Mouse (Mus musculus) limb, embryonic 14.5 days (tissue): ENCODE measurements at regions not wholly inside any gene's neighbourhood (a gene's known extent, or its start where the extent isn't known, plus 50 kb on each side); places are given as distances from the start of the nearest gene placed in this dataset.

Source experiments
- ATAC-seq: fragments of 200-750 bp; cut with Nextera tagmentation; 2 replicates; pipeline ENCODE4 v1.8.0; 2017; ENCODE audit warnings: low read depth, moderate number of reproducible peaks, moderate TSS enrichment; ENCODE audit not compliant: low FRiP score
- DNase-seq: peaks from one replicate; pipeline ENCODE4 v3.0.0-alpha.2; 2015; ENCODE audit warnings: low spot score
- H3K27ac ChIP-seq: fragments of 300-500 bp; sonication (generic); replicated peaks from 2 replicates; pipeline ENCODE4 v1.5.1; 2014; ENCODE audit warnings: low read depth, mild to moderate bottlenecking, low read length, moderate library complexity, mixed read lengths
- H3K27me3 ChIP-seq: fragments of 300-500 bp; sonication (generic); 2 replicates; pipeline ENCODE4 v1.6.1; 2014; ENCODE audit warnings: low read length, mixed read lengths; ENCODE audit not compliant: control insufficient read depth, insufficient read depth
- H3K36me3 ChIP-seq: fragments of 300-500 bp; sonication (generic); 2 replicates; pipeline ENCODE4 v1.6.1; 2014; ENCODE audit warnings: mild to moderate bottlenecking, low read length, moderate library complexity, mixed read lengths; ENCODE audit not compliant: control insufficient read depth, insufficient read depth
- H3K4me1 ChIP-seq: fragments of 300-500 bp; sonication (generic); 2 replicates; pipeline ENCODE4 v1.6.1; 2014; ENCODE audit warnings: antibody characterized with exemption, low read length, mixed read lengths; ENCODE audit not compliant: control insufficient read depth, insufficient read depth
- H3K4me2 ChIP-seq: fragments of 300-500 bp; sonication (generic); replicated peaks from 2 replicates; pipeline ENCODE4 v1.6.1; 2014; ENCODE audit warnings: low read depth, mild to moderate bottlenecking, low read length, moderate library complexity; ENCODE audit not compliant: severe bottlenecking
- H3K4me3 ChIP-seq: fragments of 300-500 bp; sonication (generic); replicated peaks from 2 replicates; pipeline ENCODE4 v1.5.1; 2014; ENCODE audit warnings: low read length
- H3K9ac ChIP-seq: fragments of 300-500 bp; sonication (generic); 2 replicates; pipeline ENCODE4 v1.6.1; 2014; ENCODE audit warnings: mild to moderate bottlenecking, low read depth, low read length, moderate library complexity; ENCODE audit not compliant: severe bottlenecking
- H3K9me3 ChIP-seq: fragments of 300-500 bp; sonication (generic); 2 replicates; pipeline ENCODE4 v1.6.1; 2016; ENCODE audit warnings: low read length; ENCODE audit not compliant: control insufficient read depth
- POLR2A ChIP-seq: fragments of 200-500 bp; IDR thresholded peaks from 2 replicates; pipeline ENCODE4 v1.8.0; 2012; ENCODE audit warnings: inconsistent platforms, mild to moderate bottlenecking, moderate library complexity, borderline replicate concordance; ENCODE audit not compliant: insufficient read depth, insufficient read length; ENCODE audit errors: extremely low read depth
- WGBS: fragments of 180-500 bp; shearing (Covaris S2); extraction: QIAGEN DNeasy Blood & Tissue Kit; methylation state at CpG from one replicate; pipeline ENCODE4 v1.1.7; 2014; 5-methylcytosine and 5-hydroxymethylcytosine counted together

DNA sequence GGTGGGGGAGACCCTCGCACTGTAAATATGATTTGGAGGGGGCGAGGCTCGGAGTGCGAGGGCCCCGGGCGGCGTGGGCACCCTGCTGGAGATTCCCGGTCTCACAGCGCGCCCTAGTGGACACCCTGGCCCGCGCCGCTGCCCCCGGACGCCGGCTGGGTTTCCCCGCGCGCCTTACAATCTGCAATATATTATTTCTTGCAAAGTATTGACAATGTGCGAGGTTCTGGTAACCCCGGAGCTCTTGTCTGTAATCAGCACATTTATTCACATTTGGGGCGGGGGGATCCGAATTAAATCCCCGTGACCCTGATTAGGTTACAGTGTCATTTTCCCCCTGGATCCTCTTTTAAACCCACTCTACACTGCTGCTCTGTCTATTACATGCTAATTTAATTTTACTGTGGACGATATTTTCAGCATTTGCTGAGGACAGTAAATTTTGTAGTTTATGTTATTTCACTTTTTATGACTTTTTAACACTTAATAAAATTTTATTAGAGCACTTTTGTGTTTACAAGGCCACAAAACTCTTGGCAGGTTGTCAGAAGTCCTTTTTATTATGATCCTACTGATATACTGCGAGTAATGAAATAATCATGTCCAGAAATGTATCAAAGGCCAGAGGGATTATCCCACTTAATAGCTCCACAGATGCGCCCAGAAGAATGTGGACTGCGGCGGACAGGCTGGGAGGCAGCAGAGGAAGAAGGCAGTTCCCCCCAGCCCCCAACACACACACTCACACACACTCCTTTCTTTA is 312.6 kb downstream of the Mtx2 start:
- Histone ChIP-seq H3K27me3 (peaks cover 89% of the 10 kb centered on the region), H3K4me3 (peak overlapping the region; percentile 33), H3K27ac (no peak overlapping the region), H3K9me3 (no peaks in the 10 kb centered on the region), H3K9ac (no peak overlapping the region), H3K36me3 (no peaks in the 10 kb centered on the region), H3K4me1 (peaks cover 5% of the 10 kb centered on the region; the same call in 1 of the 2 replicates), H3K4me2 (peak overlapping the region; percentile 51)
- WGBS, result under 1% methylated on average over 29 of the region's 29 CpGs
- DNase-seq (peak; percentile 69), ATAC-seq (peak; percentile 71)
- no peak for TF ChIP-seq POLR2A

DNA sequence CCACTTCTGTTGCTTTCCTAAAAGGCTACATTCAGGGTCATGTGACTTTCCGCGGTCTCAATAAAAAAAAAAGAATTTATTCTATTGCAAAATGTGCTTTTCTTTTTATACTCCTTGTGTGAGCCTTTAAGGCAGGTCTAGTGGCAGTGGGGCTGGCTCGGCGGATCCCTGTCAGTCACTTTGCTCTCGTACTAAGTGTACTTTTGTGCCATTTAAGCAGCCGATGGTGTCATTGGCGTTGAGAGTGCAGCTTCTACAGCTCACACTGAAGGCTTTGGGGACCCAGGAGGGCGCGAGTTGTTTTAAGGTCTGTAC is 313.1 kb downstream of the Mtx2 start:
- H3K4me2 ChIP-seq, result peak overlapping the region; percentile 22; the same call in 1 of the 2 replicates
- peaks cover 5% of the 10 kb centered on the region; the same call in 1 of the 2 replicates for H3K4me1 ChIP-seq
- H3K9ac ChIP-seq, result no peak overlapping the region
- no peaks in the 10 kb centered on the region for H3K9me3 ChIP-seq
- DNase-seq (no peak), ATAC-seq (no peak)
- no peak overlapping the region for H3K4me3 ChIP-seq
- no peak for TF ChIP-seq POLR2A
- 8% methylated on average over 9 of the region's 9 CpGs for WGBS
- H3K27ac ChIP-seq, result no peak overlapping the region
- H3K36me3 ChIP-seq, result no peaks in the 10 kb centered on the region
- H3K27me3 ChIP-seq, result peaks cover 90% of the 10 kb centered on the region

DNA sequence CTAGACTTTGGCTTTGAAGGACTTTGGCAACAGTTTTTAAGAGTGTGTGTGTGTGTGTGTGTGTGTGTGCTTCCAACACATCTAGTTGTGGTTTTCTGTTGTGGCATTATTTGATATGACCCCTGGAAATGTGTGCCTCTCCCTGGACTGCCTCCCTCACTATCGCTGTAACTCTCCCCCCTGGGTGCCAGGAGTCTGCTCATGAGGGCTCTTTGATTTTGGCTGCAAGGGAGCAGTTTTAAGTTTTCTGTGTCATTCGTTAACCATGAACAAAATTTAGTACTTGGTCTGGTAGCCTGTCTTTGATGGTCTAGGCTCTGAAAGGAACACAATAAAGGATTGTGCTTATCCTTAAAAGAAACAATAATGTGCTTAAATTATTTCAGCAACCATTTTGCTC is 313.9 kb downstream of the Mtx2 start:
- ATAC-seq (no peak), DNase-seq (no peak)
- peaks cover 90% of the 10 kb centered on the region for H3K27me3 ChIP-seq
- no peaks in the 10 kb centered on the region for H3K36me3 ChIP-seq
- H3K9me3 ChIP-seq, result no peaks in the 10 kb centered on the region
- no peak overlapping the region for H3K9ac ChIP-seq
- WGBS, result 21% methylated on average over 2 of the region's 2 CpGs
- no peak for TF ChIP-seq POLR2A
- H3K4me2 ChIP-seq, result no peak overlapping the region
- peaks cover 5% of the 10 kb centered on the region; the same call in 1 of the 2 replicates for H3K4me1 ChIP-seq
- no peak overlapping the region for H3K4me3 ChIP-seq
- H3K27ac ChIP-seq, result no peak overlapping the region

DNA sequence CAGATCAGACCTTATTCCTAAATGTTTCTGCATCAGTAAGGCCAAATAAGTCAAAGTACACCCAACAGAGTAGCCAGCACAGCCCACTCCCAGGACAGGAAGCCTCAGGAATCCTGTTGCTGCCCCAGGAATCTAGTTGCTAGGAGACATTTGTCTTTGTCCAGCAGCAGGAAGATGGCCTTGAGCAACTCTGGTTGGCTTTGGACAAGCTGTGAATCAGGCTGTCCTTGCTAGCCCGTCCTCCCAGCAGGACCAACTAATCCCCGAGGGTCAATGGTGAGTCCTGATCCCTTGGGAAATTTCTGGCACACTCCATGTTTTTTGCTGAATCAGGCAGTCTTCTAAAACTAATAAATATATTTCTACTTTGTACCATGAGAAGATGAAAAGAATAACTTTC is 317.1 kb downstream of the Mtx2 start:
- Histone ChIP-seq H3K9me3 (no peaks in the 10 kb centered on the region), H3K4me2 (no peak overlapping the region), H3K4me1 (peaks cover under 1% of the 10 kb centered on the region; the same call in 1 of the 2 replicates), H3K36me3 (no peaks in the 10 kb centered on the region), H3K27ac (no peak overlapping the region), H3K27me3 (peaks cover 91% of the 10 kb centered on the region), H3K9ac (no peak overlapping the region), H3K4me3 (no peak overlapping the region)
- no peak for ATAC-seq
- 16% methylated on average over 2 of the region's 2 CpGs for WGBS
- no peak for TF ChIP-seq POLR2A
- no peak for DNase-seq

DNA sequence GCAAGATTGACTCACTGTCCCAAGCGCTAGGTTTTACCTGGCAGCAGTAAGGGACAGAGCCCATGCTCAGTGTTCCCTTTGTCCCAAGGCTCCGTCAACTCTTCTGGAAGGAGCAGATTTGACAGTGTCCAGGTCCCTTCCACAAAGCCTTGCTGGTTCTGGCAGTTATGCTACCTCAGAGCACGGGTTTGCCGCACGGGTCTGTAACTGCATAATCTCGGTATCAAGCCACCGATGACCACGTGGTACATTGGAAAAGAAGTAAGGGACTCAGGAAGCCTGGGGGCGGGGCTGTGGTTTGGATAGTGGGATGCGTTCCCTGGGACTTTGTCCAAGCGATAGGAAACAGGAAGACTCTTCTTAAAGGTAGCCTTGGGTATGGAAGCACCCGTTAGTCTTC is 319.3 kb downstream of the Mtx2 start:
- no peaks in the 10 kb centered on the region for H3K9me3 ChIP-seq
- no peaks in the 10 kb centered on the region for H3K36me3 ChIP-seq
- DNase-seq (no peak), ATAC-seq (no peak)
- no peaks in the 10 kb centered on the region; the same call in 1 of the 2 replicates for H3K4me1 ChIP-seq
- H3K27ac ChIP-seq, result no peak overlapping the region
- TF ChIP-seq POLR2A, result no peak
- peaks cover 90% of the 10 kb centered on the region for H3K27me3 ChIP-seq
- no peak overlapping the region for H3K4me3 ChIP-seq
- no peak overlapping the region for H3K4me2 ChIP-seq
- 69% methylated on average over 12 of the region's 12 CpGs for whole genome bisulfite sequencing
- H3K9ac ChIP-seq, result no peak overlapping the region
